Mouse (Mus musculus) embryonic facial prominence, embryonic 11.5 days (tissue): ENCODE data around the gene Mad2l1bp. TPM values are rescaled to one million over a fixed set of nuclear protein-coding genes. Genes with fewer than 3 reads are reported as not detected.

Experiments
- ATAC-seq: fragments of 200-750 bp; cut with Nextera tagmentation; replicated peaks from 2 replicates; pipeline ENCODE4 v1.8.0; 2017; ENCODE audit warnings: low read depth; ENCODE audit not compliant: insufficient number of reproducible peaks, low FRiP score, low TSS enrichment
- DNase-seq: peaks from one replicate; pipeline ENCODE4 v3.0.0-alpha.2; 2015; ENCODE audit warnings: low spot score
- H3K27ac ChIP-seq: fragments of 300-500 bp; sonication (generic); replicated peaks from 2 replicates; pipeline ENCODE4 v1.5.1; 2014; ENCODE audit warnings: mild to moderate bottlenecking, low read depth, low read length, control low read depth
- H3K27me3 ChIP-seq: fragments of 300-500 bp; sonication (generic); 2 replicates; pipeline ENCODE4 v1.6.1; 2014; ENCODE audit warnings: mild to moderate bottlenecking, low read length, moderate library complexity, mixed read lengths; ENCODE audit not compliant: control insufficient read depth, insufficient read depth
- H3K36me3 ChIP-seq: fragments of 300-500 bp; sonication (generic); replicated peaks from 2 replicates; pipeline ENCODE4 v1.6.1; 2014; ENCODE audit warnings: low read depth, mild to moderate bottlenecking, low read length, moderate library complexity, mixed read lengths; ENCODE audit not compliant: control insufficient read depth, insufficient read depth
- H3K4me1 ChIP-seq: fragments of 300-500 bp; sonication (generic); 2 replicates; pipeline ENCODE4 v1.6.1; 2014; ENCODE audit warnings: low read length, mixed read lengths; ENCODE audit not compliant: control insufficient read depth, insufficient read depth
- H3K4me2 ChIP-seq: fragments of 300-500 bp; sonication (generic); 2 replicates; pipeline ENCODE4 v1.6.1; 2014; ENCODE audit warnings: low read depth, mild to moderate bottlenecking, control low read depth, low read length, moderate library complexity
- H3K4me3 ChIP-seq: fragments of 300-500 bp; sonication (generic); 2 replicates; pipeline ENCODE4 v1.5.1; 2014; ENCODE audit warnings: low read depth, low read length, control low read depth
- H3K9ac ChIP-seq: fragments of 300-500 bp; sonication (generic); replicated peaks from 2 replicates; pipeline ENCODE4 v1.6.1; 2014; ENCODE audit warnings: mild to moderate bottlenecking, control low read depth, low read length
- H3K9me3 ChIP-seq: fragments of 300-500 bp; sonication (generic); replicated peaks from 2 replicates; pipeline ENCODE4 v1.6.1; 2016; ENCODE audit warnings: mild to moderate bottlenecking, low read length, inconsistent platforms, mixed read lengths; ENCODE audit not compliant: control insufficient read depth
- WGBS: fragments of 180-500 bp; shearing (Covaris S2); extraction: QIAGEN DNeasy Blood & Tissue Kit; methylation state at CpG from one replicate; pipeline ENCODE4 v1.1.7; 2014; 5-methylcytosine and 5-hydroxymethylcytosine counted together
- polyA plus RNA-seq: library from polyadenylated mRNA; unstranded; fragments of >200 nt; fragmentation: Nextera tagmentation; extraction: Ambion mirVana; gene quantifications from 2 replicates; pipeline ENCODE4 v1.2.1, GENCODE M21; 2014

Mad2l1bp gene
- polyA plus RNA-seq, 1 experiment from 2014 or later = 37.1 TPM

DNA sequence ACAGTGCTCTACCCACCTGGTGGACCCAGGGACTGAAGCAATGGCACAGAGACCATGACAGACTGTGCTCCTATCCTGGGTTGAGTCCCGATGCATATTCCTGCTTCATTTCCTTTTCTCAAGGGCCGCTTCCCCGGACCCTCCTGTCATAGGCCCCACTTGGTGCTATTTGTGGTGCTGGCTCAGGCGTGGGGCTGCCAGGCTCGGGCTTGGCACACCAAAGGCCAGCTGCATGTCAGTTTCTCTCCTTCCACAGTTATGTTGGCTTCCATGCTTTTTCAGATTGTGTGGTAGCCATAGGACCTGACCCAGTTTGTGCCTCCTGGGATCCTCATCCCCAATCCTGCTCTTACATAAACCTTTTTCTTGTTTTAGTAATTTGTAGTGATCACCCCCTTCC, 15.4 kb upstream of the Mad2l1bp start:
- no peaks in the 10 kb centered on the region for H3K27me3 ChIP-seq
- H3K4me1 ChIP-seq = no peaks in the 10 kb centered on the region
- no peak overlapping the region for H3K4me3 ChIP-seq
- no peak for DNase-seq
- WGBS = 88% methylated on average over 5 of the region's 5 CpGs
- H3K9ac ChIP-seq = no peak overlapping the region
- peaks cover 7% of the 10 kb centered on the region for H3K36me3 ChIP-seq
- no peak overlapping the region for H3K27ac ChIP-seq
- no peak overlapping the region for H3K4me2 ChIP-seq
- H3K9me3 ChIP-seq = no peaks in the 10 kb centered on the region
- no peak for ATAC-seq

DNA sequence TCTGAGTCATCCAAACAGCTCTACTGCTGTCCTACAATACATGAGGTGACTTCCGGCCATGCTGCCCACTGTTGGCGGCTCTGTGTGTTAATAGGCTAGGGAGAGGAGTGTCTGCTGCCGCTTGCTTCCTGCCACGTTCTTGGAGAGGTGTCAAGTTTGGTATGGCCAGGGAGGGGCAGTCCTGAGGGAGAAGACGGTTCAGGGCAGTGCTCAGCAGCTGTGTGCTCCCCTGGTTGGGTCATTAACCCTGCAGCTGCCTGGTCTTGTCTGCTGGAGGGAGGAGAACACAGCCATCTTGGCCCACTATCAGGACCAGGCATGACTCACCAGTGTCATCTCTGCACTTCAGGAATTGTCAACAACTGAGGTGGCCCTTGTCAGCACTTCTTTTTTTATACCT, 15.0 kb upstream of the Mad2l1bp start:
- Histone ChIP-seq H3K9me3 (no peaks in the 10 kb centered on the region), H3K4me3 (no peak overlapping the region), H3K4me1 (no peaks in the 10 kb centered on the region), H3K4me2 (no peak overlapping the region), H3K9ac (no peak overlapping the region), H3K27me3 (no peaks in the 10 kb centered on the region), H3K27ac (no peak overlapping the region), H3K36me3 (peaks cover 7% of the 10 kb centered on the region)
- ATAC-seq (no peak), DNase-seq (no peak)
- 60% methylated on average over 5 of the region's 5 CpGs for WGBS

DNA sequence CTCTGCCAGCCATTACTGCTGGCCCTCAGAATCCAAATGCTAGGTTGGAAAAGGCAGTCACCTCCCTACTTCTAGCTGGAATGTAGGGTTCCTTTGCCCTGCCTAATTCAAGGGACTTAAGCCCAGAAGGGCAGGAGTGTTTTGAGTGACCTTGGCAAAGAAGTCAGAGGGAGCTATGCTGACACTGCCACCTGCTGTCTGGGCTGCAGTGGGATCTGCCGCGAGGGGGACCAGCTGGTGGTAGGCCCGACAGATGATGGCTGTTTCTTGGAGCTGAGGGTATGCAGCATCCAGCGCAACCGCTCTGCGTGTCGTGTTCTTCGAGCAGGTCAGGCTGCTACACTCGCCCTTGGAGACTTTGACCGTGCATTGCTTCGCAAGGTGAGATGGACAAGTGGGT, 13.7 kb upstream of the Mad2l1bp start:
- no peak overlapping the region for H3K9ac ChIP-seq
- H3K4me3 ChIP-seq = no peak overlapping the region
- H3K4me1 ChIP-seq = no peaks in the 10 kb centered on the region
- H3K9me3 ChIP-seq = no peaks in the 10 kb centered on the region
- DNase-seq (no peak), ATAC-seq (no peak)
- no peaks in the 10 kb centered on the region for H3K27me3 ChIP-seq
- 86% methylated on average over 11 of the region's 11 CpGs for whole genome bisulfite sequencing
- peaks cover 5% of the 10 kb centered on the region for H3K36me3 ChIP-seq
- no peak overlapping the region for H3K4me2 ChIP-seq
- no peak overlapping the region for H3K27ac ChIP-seq

DNA sequence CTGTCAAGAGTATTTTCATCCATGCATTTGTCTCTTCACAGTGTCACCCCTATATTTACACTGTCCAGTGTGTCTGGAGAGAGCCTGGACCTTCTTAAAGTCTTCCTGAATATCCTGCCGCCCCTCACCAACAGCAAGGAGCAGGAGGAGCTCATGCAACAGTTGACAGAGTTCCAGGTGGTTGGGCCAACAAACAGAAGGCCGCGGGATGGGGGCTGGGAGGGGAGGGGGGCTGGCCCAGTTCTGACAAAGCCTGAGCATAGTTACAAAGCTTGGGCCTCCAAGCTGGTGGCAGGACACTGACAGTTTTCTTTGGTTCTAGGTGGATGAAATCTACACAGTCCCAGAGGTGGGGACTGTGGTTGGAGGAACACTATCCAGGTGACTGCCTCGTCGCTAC, 12.9 kb upstream of the Mad2l1bp start:
- Histone ChIP-seq H3K27me3 (no peaks in the 10 kb centered on the region), H3K9me3 (no peaks in the 10 kb centered on the region), H3K27ac (no peak overlapping the region), H3K9ac (no peak overlapping the region), H3K4me1 (no peaks in the 10 kb centered on the region), H3K36me3 (peaks cover 5% of the 10 kb centered on the region), H3K4me2 (no peak overlapping the region), H3K4me3 (no peak overlapping the region)
- no peak for DNase-seq
- ATAC-seq = no peak
- WGBS = 88% methylated on average over 5 of the region's 5 CpGs

DNA sequence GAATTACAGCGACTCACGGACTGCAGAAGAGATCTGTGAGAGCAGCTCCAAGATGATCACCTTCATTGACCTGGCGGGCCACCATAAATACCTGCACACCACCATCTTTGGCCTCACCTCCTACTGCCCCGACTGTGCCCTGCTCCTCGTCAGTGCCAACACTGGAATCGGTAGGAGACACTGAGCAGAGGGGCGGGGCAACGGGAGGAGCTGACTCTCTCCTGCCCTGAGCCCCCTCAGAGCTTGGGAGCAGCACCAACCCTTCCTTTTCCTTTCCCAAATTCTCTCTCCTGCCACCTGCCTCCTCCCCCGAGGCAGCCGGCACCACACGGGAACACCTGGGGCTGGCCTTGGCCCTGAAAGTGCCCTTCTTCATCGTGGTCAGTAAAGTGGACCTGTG, 12.1 kb upstream of the Mad2l1bp start:
- Histone ChIP-seq H3K9me3 (no peaks in the 10 kb centered on the region), H3K9ac (no peak overlapping the region), H3K27me3 (no peaks in the 10 kb centered on the region), H3K4me1 (no peaks in the 10 kb centered on the region), H3K36me3 (peaks cover 5% of the 10 kb centered on the region), H3K27ac (no peak overlapping the region), H3K4me2 (no peak overlapping the region), H3K4me3 (no peak overlapping the region)
- 82% methylated on average over 12 of the region's 12 CpGs for WGBS
- no peak for ATAC-seq
- no peak for DNase-seq

DNA sequence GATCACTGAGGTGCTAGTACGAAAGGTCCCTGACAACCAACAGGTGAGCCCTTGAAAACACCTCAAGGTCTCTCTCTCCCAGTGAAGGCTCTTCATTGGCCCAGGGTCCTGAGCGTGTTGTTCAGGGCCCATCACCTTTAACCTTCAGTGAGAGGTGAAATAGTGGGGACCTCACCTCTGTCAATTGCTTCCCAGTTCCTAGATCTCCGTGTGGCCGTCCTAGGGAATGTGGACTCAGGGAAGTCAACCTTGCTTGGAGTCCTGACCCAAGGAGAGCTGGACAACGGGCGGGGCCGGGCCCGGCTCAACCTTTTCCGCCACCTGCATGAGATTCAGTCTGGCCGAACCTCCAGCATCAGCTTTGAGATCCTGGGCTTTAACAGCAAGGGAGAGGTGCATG, 11.4 kb upstream of the Mad2l1bp start:
- H3K9me3 ChIP-seq = no peaks in the 10 kb centered on the region
- ATAC-seq (no peak), DNase-seq (no peak)
- no peaks in the 10 kb centered on the region for H3K4me1 ChIP-seq
- 96% methylated on average over 10 of the region's 10 CpGs for WGBS
- no peak overlapping the region for H3K27ac ChIP-seq
- no peak overlapping the region for H3K4me3 ChIP-seq
- no peak overlapping the region for H3K4me2 ChIP-seq
- no peaks in the 10 kb centered on the region for H3K27me3 ChIP-seq
- no peak overlapping the region for H3K9ac ChIP-seq
- peaks cover 5% of the 10 kb centered on the region for H3K36me3 ChIP-seq

DNA sequence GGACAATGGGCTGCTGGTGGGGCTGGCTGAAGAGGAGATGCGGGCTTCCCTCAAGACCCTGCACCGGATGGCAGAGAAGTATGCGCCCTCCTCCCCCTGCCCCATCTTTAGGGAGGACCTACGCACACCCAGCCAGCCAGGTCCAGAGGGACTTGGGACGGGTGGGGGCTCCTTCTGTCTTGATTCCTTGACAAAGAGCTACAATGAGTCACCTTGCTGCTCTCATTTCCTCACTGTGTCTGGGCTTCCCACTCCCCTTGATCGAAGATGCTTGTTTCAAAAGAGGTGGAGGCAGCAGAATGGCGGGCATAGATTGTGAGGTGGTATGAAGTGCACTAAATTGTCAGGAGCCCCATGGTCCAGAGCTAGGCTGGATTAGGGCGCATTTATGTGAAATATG, 10.9 kb upstream of the Mad2l1bp start:
- Histone ChIP-seq H3K4me2 (no peak overlapping the region), H3K27ac (no peak overlapping the region), H3K9ac (no peak overlapping the region), H3K36me3 (peaks cover 5% of the 10 kb centered on the region), H3K27me3 (no peaks in the 10 kb centered on the region), H3K4me1 (no peaks in the 10 kb centered on the region), H3K4me3 (no peak overlapping the region), H3K9me3 (no peaks in the 10 kb centered on the region)
- ATAC-seq (no peak), DNase-seq (no peak)
- 90% methylated on average over 8 of the region's 8 CpGs for WGBS

DNA sequence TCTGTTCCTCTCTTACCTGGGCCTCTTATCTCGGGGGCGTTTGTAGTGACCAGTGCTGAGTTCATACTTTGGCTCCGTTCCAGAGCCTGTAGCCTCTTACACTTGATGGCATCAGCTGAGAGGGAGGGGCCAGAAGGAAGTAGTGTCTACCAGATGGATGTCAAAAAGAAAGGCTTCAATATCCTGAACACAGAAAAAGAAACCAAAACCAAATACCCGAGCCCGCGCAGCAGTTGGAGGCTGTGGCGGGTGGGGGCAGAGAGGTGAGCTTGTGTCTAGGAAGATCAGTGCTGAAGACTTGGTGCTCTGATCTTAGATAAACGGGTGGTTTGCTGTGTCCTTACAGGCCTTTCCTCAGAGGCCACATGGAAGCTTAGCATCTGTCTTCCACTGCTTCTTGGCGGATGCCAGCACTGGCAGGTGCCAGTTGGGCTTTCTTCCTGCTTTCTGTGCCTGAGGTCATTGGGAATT, 9.6 kb upstream of the Mad2l1bp start:
- no peak overlapping the region for H3K9ac ChIP-seq
- WGBS = 89% methylated on average over 9 of the region's 9 CpGs

More for the DNA sequence above, 9.6 kb upstream of the Mad2l1bp start:
- H3K27ac ChIP-seq = no peak overlapping the region
- no peak overlapping the region for H3K4me3 ChIP-seq
- peaks cover 5% of the 10 kb centered on the region for H3K36me3 ChIP-seq
- no peak overlapping the region for H3K4me2 ChIP-seq
- DNase-seq (no peak), ATAC-seq (no peak)
- H3K4me1 ChIP-seq = no peaks in the 10 kb centered on the region
- no peaks in the 10 kb centered on the region for H3K9me3 ChIP-seq
- no peaks in the 10 kb centered on the region for H3K27me3 ChIP-seq
